Mouse (Mus musculus): ENCODE measurements around the gene Ldb2.
A peak's percentile ranks its signal among the peaks of the same experiment; 100 is the strongest.

Ldb2 gene

DNA sequence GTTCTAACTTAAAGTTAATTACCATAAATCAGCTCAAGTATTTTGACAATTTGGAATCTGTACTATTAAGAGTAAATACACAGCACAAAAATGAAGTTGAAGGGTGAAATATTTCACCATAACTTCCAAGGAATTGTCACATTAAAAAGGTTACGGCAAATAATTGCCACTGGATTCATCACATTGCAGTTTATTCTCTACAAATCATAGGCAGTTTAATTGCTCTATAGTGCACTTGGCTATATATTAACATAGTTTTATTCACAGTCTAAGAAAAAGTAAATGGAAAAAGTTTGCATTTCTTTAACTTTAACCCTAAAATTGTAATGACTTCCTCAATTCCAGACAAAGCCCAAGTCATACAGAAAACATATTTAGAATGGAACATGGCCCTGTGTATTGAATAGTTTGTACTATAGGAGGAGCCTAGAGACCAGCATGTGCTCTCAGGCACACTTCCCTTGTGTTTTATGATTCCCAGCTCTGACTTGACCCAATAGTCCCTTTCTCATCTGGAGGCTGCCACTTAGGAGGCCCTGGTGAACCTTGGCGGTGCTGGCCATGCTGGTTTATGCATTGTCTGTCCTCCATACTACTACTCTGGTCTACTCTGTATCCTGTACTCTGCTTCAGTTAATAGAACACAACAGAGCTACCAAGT lies 255.9 kb downstream of the Ldb2 start:
- DNase-seq (ENCODE audit: low spot score), result no peak

DNA sequence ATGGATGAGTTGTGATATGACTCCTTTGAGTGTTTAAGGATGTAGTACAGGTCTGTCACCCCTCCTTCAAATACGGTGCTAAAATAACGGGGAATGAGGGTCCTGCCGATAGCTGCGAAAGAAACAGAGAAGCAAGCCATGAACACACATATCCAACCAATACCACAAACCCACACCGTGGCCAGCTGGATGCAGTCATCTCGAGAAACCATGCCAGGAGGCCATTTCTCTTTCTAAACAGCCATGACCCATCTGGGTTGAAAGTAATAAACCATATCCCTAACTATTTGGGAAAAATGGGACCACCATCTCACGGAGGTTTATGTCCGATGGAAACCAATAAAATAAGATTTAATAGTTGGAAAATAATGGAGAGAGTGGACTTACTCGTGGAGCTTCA lies 257.7 kb downstream of the Ldb2 start:
- DNase-seq (ENCODE audit: low spot score), result no peak

DNA sequence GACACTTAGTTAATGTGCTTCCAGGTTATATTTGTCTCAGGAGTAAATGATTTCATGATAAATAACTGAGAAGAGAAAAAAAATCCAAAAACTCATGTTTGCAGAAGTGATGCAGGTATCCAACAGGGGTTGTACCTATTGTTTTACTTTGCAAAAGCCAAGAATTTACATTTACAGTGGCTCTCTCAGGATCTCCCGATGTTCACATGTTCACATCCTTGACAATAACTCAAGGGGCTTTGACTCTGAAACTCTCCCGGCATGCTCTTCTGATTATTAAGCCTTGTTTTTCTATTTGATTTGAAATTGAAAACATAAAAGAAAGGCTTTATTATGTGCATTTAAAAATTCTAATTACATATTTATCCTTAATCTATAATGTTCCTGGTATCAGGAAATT lies 260.8 kb downstream of the Ldb2 start:
- no peak for DNase-seq (ENCODE audit: low spot score)

DNA sequence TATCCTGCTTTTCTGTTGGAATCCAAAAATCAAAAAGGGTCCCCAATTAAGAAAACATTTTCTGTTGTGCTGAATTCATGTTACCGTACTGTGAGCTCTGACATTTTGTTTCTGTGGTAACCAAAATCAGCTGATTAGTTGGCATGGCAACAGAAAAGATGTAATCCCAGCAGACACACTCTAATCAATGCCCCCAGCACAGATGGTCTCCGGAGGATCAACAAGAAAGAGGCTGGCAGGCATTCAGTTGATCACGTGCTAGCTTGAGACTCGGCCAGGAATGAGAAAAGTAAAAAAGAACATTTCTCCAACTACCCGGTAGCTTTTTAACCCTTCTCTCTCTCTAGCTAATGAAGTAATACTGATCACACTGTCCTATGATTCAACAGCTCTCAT lies 261.5 kb downstream of the Ldb2 start:
- no peak for DNase-seq (ENCODE audit: low spot score)

DNA sequence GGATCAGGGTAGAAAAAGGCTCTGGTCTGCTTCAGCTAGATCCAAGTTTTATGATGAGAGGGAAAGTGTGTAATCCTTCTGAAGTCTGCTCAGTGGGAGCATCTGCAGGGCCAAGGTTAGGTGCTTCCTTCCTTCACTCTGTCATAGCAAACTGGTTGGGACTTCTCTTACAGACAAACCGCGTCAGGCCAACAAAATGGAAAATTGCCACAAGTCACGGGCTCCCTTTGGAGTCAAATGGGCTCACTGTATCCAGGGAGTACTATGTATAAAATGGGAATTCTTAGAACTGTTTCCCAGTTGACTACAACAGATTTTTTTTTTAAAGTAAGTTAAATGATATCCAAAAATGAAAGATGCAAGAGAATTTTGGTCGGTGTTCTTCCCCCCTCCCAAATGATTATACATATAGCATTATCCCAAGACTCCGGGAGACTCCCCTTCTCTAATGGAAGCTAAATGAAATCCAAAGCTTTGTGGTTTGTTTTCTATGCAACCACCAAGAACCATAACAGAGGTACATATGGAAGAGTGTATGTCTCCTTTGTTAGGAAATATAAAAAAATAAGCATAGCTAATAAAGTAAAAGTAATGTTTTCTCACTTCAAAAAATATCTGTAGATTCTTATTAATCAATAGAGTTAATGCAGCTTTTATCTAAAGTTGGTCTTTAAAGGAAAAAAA lies 262.0 kb downstream of the Ldb2 start:
- DNase-seq (ENCODE audit: low spot score), result no peak

DNA sequence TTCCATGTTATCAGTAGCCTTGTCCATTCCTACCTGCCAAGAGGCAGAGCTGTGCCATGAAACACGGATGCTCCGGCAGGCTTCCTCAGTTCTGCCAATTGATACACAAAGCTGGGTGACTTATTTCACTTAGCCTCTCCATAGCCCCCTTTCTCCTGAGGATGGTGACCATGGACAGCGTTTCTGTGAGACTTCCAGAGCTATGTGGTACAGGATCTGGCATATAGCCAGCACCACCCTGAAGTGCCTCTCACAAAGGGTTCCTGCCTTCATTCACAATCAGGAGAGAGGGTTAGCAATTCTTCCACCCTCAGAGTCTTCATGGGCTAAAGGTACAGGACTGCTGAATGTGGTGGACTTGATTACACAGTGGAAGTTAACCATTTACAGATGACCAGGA lies 270.0 kb downstream of the Ldb2 start:
- DNase-seq (ENCODE audit: low spot score), result no peak

DNA sequence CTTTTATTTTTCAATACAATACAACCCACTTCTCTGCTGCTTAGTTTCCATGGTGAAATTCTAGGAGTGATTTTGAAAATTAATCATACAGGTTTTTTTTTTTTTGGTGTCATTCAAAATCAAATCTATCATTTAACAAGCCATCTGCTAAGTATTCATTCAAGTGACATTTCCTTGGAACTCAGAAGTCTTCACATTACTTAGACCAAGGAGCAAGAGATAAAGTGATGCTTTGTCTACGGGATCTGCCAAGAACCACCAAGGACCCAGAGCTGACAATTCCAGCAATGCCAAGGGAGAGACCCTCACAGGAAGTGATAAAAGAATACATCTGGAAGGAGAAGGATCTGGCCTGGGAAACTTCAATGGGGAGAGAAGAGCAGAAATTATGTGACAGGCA lies 270.5 kb downstream of the Ldb2 start:
- no peak for DNase-seq (ENCODE audit: low spot score)

DNA sequence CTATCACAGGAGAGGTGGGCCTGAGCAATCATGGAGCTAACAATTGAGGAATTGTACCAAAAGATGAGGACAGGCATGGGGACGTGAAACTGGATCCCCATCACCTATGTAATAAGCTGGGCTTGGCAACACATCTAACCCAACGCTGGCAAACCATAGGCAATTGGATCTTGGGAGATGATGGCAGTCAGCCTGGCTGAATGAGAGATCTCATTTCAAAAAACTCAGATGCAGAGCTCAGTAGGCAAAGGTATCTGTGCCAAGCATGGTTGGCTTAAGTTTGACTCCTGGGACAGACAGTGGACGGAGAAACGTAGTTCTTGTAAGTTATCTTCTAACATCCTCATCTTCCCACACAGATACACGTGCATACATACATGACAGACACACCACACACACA lies 294.3 kb downstream of the Ldb2 start:
- DNase-seq (ENCODE audit: low spot score), result no peak

DNA sequence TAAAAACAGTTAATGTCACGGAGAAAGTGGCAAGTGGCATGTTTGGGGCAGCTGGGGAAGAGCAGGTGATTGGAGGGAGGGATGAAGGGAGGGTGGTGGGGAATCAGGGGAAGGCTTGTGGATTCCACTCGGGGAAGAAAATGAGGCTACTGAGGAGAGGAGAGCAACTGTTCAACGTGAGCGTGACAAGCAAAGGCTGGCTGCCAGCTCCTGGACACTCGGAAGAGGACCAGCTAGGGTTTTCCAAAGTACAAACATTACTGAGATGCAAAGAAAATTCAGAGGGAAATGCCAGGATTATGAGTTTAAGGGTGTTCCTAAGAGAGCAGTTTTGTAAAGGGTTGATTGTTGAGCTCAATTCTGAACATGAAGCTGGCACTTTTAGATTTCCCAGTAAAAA lies 294.7 kb downstream of the Ldb2 start:
- DNase-seq (ENCODE audit: low spot score), result no peak

DNA sequence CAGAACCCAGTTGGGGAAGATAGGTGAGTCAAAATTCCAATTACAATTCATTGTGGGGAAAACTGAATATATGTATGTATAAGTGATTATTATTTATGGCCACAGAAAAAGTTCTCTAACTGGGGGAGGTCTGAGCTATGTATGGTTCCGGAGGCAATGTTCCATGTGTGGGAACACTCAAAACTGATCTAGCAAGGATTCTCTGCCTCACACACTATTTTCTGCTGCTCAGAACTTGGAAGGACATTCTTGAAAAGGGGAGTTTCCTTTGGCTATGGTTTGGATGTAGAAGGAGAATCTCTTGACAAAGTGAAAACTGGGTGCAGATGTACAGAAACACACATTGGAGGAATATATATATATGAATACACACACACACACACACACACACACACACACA lies 301.3 kb downstream of the Ldb2 start:
- DNase-seq (ENCODE audit: low spot score), result no peak

DNA sequence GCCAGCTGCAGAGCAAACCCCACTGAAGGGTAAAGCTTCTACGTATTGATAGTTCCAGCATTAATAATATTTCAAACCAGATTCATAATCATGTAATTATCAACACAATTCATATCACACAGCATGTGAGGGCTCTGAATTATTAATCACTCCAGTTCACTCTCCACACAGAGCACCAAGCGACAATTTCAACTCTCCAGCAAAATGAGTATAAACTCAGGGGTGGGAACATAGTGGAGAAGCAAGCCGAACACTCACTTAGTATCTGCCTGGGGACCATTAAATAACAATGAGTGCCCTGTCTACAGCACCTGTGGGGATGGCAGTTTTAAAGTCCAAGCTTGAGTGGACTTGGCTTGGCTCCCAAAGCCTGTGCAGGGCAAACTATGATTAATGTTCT lies 302.6 kb downstream of the Ldb2 start:
- no peak for DNase-seq (ENCODE audit: low spot score)

DNA sequence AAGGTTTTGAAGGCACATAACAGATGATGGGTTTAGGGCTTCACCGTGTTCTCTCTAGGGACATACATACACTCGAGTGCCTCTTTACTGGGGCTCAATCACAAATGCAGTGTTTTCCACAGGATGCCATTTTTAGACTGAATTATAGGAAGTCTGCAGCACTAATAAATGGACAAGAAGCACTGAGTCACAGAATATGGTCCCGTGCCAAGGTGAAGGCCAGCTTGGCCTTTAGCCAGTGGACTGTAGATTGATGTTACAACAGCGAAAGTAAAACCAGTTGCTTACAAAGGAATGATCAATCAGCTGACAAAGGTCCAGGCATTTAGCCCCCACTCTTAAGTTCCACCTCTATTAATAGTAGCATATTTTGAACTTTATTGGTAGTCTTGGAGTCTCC lies 304.4 kb downstream of the Ldb2 start:
- peak; percentile 9 for DNase-seq (ENCODE audit: low spot score)

DNA sequence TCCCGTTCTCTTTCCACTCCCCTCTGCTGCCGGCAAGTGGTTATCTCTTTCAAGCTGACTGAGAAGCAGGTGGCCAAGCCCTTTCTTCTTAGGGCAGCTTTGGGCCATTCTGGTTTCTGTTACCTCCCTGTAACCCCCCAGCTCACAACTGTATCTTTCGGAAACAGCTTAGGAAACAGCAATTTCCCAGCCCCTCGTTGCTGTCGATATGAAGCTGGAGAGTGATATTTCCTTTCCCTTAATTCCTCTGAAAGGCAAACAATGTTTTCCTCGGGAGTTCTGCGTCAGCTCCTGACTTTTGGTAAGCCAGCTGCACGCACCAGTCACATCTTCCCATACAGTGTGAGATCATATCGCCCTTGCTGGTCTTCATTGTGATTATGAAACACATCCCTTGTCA lies 305.3 kb downstream of the Ldb2 start:
- DNase-seq (ENCODE audit: low spot score), result no peak

DNA sequence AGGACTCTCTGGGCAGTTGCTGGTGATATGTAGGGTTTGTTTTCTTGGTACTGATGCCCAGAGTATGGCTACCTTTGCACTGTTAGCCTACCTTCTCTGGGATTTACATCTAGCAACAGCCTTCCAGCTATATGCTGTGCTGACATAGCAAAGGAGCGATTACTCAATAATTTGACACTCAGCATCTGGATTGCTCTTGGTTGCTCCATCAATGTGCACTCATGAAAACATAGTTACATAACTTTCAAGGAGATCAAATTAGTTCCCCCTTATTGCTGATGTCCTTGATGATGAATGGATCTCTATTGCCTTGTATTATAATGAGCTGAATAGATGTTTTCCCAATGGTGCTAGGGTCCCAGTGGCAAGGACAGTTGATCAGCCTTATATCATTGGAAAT lies 308.0 kb downstream of the Ldb2 start:
- DNase-seq (ENCODE audit: low spot score), result no peak

DNA sequence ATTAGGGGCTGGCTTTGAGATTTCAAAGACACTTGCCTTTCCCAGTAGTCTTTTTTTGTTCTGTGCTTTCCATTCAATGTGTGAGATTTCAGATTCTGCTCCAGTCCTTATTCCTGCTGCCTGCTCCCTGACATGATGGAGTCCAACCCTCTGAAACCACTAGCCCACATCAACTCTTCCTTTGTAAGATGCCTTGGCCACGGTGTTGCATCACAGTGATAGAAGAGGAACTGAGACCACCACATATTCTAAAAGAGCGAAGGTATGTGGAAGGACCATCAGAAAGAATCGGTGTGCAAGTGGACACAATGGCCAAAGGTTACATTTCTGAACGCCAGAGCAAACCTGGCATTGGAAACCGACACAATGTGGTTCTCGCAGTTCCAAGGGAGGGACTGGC lies 309.0 kb downstream of the Ldb2 start:
- no peak for DNase-seq (ENCODE audit: low spot score)

DNA sequence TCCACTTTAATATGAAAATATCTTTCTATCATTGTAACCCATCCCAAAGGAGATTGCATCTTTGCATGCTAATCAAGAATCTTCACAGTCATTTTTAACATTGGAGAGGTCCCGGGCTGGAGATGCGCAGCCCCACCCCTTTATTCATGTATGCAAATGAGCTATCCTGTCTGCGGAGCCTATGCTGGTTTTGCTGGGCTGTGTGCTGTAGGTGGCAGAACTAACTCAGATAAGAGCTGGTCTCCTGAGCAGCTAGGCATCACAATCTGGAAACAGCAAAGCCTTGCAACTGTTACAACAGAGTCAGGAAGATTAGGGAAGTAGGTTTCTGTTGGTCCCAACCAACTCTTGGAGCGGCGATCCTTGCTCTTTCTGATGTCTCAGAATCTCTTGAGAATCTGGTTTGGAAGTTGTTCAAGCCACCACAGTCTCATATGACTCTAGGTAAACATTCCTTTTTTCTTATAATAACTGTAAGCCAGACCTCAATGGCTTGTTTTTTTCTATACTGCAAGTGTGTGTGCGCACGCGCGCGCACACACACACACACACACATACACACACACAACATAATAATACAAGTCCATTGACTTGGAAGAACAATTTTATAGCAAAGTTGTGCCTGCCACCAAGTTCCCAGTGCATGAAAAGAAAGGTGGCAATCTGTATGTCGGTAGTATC lies 315.9 kb downstream of the Ldb2 start:
- DNase-seq (ENCODE audit: low spot score), result no peak

DNA sequence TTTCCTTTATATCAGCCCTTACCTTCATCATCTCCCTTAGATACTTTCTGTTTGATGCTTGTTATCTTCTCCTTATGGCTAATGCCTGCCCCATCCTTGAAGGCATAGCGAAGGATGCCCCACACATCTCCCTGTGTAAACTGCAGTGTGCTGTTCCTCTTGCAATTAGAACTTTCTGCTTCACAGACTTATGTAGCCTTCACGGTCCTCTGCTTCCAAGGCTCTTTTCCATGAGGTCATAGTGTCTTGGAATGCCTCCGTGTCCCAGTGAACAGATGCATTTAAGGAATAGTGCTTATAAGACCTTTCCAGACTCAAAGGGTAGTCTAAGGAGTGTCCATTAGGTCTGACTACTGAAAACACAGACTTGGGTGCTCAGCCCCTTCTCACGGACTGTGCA lies 318.1 kb downstream of the Ldb2 start:
- no peak for DNase-seq (ENCODE audit: low spot score)

DNA sequence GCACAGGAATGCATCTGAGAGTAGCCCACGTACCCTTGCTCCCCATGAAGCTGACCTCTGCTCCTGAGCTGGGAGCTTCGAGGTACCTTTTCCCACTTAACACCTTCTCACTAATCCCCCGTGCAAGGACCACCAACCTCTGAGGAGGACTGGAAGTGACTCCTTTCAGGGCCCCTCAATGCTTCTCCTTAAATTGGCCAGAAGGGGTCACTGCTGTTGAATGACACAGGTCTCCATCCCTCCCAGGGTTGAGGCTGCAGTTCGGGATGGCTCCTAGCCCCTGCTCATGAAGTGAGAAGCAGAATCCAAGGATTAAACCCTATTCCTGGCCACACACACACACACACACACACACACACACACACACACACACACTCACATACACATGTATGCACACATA lies 323.1 kb downstream of the Ldb2 start:
- DNase-seq (ENCODE audit: low spot score), result no peak

DNA sequence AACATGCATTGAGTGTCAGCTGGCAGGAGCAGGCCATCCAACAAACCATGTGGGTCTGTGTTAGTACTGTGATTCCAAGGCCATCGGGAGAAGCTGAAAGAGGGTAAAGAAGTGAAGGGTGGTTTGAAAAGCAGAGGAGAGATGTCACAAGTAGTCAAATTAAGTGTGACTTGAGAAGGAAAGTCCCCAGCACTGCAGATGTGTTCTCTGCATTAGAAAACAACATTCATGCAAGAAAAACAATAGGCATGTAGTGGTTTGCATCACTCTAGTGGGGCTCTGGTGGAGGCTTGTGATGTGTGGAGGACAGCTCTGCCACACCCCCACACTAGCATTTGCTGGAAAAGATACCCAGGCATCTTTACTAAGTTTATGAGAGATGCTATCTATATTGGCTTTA lies 323.9 kb downstream of the Ldb2 start:
- no peak for DNase-seq (ENCODE audit: low spot score)

DNA sequence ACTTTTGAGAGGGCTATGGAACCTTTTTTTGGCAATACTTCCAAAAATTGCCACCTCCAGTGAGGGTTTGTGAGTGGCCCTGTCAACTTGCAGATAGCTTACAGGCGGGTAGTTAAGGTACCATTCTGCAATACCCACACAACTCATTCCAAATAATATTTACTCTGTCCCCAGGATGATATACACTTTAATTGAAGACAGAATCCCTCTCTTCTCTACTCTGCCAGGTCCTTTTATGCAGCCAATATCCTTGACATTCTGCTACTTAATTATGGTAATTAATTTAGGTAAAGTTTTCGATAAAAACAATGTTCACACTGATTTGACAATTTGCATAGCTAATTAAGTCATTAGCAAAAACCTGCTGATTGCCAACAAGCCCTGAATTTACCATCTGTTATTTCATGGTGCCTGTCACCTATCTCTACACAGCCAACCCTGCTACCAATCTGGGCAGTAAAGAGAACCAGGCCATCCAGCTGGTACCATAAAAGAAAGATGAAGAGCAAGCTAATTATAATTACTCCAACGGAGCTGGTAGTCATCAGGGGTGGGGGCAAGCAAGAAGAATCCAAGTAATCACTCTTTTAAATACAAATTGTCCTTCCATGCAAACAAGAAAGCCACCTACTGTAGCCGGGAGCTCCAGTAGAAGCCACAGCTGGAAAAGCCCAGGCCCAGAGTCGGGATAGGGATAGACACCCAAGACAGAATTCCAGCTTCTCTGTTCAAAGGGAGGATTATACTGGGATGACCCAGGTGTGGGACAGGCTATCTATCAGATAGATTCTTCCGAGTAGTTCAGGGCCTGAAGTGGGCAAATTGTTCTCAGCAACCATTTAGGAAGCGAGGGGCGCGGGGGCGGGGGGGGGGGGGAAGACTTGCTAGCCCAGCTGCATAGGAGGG lies 325.4 kb downstream of the Ldb2 start:
- no peak for DNase-seq (ENCODE audit: low spot score)

DNA sequence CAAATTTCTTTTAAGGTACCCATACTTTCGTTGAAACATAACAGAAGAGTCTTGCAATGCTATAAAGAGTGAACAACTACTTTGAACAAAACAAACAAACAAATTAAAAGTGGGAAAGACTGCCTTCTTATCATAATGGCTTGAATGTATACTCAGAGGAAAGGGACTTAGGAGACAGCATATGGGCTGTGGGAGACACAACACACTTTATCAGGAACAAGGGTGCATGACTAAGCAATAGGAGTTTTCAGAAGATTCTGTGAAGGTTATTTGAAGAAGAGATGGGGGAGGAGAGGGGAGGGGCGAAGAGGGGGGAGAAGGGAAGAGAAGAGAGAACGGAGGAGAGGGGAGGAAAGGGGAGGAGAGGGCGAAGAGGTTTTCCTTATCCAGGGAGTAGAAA lies 334.2 kb downstream of the Ldb2 start:
- DNase-seq (ENCODE audit: low spot score), result no peak
